Mouse (Mus musculus): ENCODE results near the gene Sub1.
A peak's percentile ranks its signal among the peaks of the same experiment; 100 is the strongest.

Sub1 gene

DNA sequence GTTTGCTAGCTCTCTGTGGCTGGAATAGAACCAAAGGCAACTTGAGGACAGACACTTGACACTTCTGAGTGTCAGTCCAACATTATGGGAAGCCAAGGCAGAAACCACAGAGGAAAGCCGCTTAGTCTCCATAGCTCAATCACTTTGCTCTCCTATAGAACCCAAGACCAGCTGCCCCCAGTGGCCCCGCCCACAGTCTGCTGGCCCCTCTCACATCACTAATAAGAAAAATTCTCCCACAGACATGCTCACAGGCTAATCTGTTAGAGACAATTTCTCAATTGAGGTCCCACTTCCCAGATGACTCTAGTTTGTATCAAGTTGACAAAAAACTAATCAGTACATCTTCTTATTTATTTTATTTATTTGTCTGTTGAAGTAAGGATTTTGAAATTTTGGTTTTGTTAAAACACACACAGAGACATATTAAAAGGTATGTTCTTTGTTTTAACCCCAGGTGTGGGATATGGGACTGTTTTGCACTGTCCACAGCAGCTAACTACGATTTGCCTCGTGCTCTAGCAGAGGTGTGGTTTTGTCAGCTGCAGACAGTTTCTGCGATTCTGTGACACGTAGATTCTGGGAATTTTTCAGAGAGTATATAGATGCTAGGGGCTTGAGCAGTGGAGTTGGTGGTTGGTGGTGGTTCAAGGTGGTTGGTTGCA is 16.9 kb upstream of the Sub1 start:
- DNase-seq (ENCODE audit: low spot score), result no peak

DNA sequence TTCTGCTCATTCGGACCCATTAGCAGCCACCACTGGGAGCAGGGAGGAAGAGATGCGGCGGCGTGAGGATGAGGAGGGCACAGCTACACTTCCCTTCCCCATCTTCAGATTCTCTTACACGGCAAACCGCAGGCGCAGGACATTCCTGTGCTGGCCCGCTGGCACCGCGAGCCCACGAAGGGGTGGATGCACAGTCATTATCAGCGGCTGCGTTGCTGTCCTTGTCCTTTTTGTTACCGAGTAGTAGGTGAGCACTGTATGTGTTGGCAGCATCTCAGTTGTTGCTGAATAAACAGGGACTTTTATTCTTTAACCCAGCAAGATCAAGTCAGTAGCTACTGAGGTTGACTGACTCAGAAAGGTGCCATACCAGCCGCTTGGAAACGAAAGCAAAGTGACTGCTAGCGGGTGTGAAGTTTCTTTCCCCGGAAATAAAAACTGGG is 13.8 kb upstream of the Sub1 start:
- no peak for DNase-seq (ENCODE audit: low spot score)

DNA sequence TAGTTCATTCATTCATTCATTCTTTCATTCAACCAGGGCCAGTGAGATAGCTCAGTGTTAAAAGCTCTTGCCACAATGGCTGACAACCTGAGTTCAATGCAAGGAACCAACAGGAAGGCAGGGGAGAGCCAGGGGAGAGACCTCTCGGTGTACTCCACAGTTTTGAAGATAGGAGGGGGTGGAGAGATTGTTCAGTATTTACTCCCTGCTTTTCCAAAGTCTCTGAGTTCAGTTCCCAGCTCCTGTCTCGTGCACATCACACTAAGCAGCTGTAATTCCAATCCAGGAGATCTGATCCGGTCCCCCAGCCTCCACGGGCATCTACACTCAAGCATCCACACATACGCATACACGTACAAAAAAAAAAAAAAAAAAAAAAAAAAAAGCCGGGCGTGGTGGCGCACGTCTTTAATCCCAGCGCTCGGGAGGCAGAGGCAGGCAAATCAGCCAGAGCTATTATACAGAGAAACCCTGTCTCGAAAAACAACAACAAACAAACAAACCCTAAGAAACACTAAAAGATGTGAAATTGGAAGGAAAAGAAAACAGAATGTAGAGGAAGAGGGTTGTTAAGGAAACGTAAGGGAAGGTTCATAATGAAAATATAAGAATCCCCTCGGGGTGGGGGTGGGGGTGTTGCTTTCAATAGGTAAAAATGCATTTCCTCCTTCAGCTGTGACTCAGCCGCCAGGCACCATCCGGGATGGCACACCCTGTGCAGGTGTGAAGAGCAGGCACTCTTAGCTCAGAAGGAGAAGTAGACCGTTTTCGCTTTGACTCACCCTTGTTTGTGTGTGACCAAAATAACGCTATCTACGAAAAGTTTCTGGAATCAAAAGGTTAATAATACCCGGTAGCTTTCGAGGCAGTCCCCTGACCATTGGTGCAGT is 13.2 kb upstream of the Sub1 start:
- peak; percentile 49 for DNase-seq (ENCODE audit: low spot score)

DNA sequence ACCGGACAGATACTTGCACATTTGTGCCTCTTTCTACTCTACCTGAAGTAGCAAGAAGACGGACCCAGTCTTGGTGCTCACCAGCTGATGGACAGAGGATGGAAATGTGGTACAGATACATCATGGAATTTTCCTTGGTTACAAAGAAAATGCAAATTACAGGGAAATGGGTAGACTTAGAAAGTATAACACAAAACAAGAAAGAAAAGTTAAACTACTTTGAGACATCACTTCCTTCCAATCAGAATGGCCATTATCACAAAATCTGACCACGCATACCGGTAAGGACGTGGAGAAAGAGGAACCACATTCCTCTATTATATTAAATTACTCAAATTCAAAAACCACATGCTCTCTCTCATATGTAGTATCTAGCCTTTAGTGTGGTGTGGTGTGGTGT is 12.1 kb upstream of the Sub1 start:
- DNase-seq (ENCODE audit: low spot score), result no peak

DNA sequence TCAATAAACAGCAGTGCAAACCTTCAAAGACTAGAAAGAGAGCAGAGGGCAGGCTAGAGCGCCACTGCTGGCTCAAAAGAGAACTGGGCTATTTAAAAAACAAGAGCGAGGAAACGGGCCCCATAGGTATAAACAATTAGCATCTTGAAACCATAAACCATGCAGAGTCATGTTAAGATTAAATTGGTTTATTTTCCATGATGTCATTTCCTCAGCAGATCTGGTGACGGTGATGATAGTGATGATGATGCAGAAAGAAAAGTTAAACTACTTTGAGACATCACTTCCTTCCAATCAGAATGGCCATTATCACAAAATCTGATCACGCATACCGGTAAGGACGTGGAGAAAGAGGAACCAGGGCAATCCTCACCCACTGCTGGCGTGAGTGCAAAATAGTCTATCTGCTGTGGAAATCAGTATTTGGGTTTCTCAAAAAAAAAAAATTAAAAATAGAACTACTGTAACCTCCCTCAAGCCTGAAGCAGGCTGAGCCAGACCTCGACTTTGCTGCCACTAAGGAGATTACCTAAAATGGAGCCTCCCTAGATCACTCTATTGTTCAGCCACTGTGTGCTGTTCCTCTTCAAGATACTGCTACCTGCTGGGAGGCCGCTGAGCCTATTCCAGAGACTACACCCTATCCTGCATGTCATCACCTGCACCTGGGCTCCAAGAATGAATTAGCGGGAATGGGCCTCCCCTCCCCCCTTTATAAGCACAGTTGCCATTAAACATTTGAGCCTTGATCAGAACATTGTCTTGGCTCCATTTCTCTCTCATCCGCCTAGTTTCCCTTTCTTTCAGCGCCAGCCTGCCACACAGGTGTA is 11.4 kb upstream of the Sub1 start:
- no peak for DNase-seq (ENCODE audit: low spot score)

DNA sequence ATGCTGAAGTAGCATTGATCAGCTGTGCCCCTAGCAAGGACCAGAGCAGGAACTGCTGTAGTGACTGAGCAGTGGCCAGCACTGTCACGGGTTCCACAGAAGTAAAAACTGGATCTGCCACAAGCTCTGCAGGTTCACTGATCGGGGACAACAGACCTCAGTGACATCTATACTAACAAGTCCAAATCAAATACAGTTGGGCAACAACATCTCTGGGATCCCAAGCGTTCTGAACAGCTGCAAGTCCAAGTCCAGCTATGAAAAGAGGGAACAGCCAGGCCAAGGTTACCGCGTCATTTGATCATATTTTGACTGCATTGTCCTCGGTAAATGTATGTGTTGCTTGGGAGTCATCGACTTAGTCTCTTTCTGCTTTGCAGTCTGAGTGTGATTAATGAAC is 10.6 kb upstream of the Sub1 start:
- no peak for DNase-seq (ENCODE audit: low spot score)

DNA sequence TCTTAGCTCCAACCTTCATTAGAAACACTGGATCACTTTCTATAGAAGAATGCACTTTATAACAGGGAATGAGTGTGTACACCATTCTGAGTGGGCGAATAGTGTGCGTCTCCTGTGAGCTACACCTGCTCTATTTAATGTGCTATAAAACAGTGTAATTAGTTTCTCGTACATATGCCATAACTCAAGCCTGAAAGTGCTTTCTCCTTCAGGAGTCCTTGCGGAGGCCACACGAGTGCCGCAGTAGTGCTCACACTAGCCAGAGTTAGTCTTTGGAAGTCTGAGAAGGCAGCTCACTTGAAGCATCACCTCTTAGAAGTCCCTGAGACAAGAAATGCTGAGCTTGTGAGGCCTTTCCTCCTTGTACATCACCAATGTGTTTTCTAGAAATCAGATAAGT is 9.4 kb upstream of the Sub1 start:
- DNase-seq (ENCODE audit: low spot score), result no peak

DNA sequence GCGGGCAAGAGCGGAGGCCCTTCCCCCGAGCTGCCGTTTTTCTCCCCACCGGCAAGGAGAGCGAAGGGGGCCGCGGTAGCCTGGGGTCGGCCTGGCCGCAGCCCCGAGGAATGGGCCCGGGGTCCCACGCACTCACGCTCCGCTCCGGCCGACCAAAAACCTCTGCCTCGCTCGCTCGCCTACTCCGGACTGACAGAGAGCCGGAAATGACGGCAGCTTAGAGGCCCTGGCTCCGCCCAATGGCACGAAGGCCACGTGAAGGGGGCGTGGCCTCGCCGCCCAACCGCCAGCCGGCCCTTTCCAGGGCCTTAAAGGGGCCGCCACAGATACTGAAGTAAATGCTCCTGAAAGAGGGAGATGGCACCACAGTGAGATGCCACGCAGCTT is 975 bp downstream of the Sub1 start:
- DNase-seq (ENCODE audit: low spot score), result peak; percentile 85

DNA sequence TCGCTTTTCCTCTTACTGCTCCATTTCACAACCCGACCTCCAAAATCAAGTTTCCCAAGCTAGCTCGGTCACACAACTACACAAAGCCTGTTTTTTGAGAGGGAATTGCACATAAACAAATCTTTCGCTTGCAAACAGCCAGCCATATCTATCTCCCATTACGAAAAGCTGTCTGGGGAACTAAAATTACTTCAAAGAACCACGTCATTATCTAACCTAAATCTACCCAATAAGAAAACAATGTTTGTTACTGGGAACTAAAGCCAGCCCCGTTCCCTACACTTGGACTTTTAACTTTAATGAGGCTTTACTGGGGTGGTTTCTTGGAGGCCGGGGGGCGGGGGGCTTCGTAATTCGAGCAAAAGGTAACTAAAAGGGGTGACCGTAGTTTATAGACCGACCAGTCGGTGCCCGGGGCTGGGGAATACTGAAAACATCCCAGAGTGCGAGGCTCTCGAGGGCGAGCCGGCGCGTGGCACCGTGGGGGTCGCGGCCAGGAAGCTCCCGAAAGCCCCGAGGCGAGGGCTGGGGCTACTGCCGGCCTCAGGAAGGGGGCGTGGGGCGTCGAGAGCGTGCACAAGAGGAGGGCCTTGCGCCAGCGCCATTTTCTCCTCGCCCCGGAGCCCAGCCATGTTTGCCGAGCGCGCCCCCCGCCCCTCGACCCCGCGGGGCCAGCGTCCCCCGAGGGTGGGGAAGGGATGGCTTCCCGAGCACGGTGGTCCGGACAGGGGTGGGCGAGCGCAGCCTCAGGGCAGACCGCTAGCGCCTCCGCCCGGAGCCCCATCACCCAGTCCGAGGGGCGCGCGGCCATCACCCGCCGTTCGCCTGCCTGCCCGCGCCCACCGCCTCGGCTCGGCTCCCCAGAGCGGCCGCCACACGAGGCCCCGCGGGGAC is 1.6 kb downstream of the Sub1 start:
- DNase-seq (ENCODE audit: low spot score), result peak; percentile 22

DNA sequence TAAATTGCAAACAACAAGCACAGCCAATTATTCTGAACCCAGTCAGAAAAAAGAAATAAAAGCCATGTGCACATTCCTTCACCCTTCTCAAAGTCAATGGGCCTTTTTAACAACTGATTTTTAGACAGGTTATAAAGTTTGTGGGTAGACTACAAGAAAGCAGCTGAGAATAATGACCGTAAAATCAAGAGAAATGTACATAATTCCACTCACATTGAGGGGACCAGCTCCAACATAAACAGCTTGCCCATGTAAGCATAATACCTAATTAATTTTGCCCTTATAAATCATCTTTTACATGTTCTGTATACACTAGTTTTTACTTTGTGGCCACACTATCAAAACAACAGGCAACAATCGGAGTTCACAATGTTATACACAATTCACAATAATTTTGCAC is 2.8 kb downstream of the Sub1 start:
- no peak for DNase-seq (ENCODE audit: low spot score)

DNA sequence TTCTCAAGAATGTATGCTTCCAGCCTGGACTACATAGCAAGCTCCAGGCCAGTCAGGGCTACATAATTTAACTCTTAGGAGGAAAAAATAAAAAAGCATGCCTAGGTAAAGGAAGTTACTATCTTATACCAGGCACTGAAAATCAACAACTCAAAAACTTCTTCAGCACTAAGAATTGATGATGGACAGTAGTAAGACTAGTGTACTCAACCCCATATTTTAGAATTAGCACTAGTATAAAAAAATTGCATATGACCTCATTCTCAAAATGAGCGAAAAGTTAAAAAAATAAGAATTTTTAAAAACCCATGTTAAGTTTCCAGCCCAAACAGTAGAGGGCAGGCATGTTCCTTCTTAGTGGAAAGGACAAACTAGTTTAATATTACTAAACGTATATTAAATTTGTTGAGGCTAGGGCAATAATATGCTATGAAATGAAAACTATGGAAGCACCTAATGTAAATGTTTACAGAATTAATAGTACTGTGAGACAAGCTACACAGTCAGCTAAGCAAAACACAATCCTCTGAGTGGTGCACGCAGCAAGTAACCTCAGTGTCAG is 5.2 kb downstream of the Sub1 start:
- no peak for DNase-seq (ENCODE audit: low spot score)

DNA sequence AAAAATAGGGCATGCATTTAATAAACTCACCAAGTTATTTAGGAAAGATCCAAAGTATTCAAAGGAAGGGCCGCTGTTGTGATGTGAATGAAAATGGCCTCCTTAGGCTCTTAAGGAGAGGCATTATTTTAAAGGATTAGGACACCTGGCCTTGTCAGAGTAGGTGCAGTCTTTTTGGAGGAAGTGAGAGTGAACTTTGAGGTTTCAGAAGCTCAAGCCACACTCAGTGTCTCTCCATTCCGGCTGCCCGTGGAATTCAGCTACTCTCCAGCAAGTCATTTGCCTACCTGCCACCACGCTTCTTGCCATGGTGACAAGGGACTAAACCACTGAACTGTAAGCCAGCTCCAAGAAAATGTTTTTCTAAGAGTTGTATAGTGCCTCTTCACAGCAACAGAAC is 8.2 kb downstream of the Sub1 start:
- DNase-seq (ENCODE audit: low spot score), result no peak

DNA sequence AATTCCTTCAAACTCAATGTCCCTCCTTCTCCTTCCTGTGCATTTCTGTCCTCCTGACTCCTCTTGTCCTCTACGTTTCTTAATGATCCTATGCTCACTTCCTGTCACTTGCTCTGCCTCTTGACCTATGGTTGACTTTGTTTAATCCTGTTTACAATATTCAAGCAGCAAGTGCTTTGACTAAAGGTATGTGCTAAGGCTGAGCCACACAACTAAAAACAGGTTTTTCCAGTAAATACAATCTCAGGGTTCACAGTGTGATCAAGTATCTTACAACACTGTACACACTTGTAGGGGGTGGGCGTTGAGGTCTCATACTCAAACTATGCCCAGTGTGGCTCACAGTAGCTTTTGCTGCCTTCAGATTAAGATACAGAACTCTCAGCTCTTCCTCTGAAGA is 8.9 kb downstream of the Sub1 start:
- no peak for DNase-seq (ENCODE audit: low spot score)

DNA sequence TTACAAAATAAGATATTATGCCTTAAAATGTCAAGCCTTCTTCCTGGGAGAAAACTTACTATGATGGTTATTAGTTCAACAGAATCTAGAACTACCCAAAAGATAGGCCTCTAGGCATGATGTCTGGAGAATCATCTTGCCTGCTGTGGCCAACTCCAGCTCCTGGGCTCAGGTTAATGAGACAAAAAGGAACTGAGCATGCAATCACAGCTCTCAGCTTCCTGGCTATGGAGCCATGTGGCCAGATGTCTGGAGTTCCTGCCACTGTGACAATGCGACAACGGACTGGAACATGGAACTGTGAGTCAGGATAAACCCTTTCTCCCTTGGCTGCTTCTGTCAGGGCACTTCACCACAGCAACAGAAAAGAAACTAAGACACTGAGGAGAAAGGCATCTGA is 14.8 kb downstream of the Sub1 start:
- DNase-seq (ENCODE audit: low spot score), result no peak

DNA sequence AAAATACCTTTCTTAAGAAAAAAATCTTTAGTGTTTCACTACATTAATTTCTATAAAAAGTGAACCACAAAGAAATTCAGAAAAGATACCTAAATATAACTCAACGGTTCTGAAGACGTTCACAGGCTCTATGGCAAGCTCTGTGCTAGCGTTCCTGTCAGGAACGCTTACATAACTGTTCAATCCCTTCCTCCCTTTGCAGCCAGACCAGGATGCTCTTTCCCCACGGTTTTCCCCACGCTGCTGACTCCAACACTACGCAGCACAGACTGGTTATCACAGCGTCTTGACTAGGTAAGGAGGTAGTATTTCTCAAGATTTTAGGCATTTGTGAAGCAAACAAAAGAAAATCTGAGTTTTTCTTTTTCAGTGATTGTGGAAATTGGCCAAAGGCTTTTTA is 15.3 kb downstream of the Sub1 start:
- DNase-seq (ENCODE audit: low spot score), result no peak

DNA sequence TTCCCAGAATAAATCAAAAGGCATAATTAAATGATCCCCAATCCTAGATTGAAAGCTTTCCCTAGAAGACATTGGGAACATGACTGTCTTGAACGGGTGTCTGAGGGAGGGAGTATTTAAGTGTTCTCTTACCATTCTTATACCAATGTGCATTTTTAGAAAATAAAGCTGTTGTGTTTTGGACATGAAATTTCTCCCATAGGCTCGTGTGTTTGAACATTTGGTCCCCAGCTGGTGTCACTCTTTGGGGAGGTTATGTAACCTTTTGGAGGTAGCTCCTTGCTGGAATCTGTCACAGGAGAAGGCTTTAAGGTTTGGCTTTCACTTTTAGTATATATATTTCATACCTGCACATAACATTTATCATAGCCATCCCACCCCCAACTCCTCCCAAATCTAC is 18.6 kb downstream of the Sub1 start:
- DNase-seq (ENCODE audit: low spot score), result no peak

DNA sequence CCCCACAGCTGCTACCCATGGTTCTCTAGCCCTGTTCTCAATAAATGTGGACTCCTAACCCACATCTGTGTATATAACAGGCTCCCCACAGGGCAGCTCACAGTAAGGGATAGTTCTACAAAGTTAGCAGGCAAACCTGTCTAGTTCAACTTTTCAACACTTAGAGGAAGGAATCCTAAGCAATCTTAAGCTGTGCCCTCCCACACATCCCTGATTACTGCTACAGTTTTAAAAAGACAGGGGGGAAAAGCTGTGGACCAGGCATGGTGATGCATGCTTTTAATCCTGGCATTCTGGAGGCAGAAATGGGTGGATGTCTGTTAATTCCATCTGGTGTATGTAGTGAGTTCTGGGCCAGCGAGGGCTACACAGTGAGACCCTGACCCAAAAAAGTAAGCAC is 19.7 kb downstream of the Sub1 start:
- no peak for DNase-seq (ENCODE audit: low spot score)

DNA sequence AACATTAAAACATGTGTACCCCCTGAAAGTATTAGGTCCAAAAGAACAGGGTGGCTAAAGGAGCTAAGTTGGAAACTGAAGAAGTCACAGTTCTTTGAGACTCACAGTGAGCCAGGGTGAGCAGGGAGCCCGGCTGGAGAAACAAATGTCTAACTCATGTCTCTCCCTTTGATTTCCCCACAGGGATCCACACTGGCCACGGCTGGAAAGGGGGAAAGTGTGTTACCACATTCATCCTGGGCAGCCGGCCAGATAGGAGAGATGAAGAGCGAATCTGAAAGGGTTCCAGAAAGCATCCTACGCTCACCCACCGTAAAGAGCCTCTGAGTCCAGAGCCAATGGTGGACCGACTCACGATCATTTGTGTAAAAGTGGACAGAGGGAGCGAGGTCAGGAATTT is 20.9 kb downstream of the Sub1 start:
- DNase-seq (ENCODE audit: low spot score), result no peak

DNA sequence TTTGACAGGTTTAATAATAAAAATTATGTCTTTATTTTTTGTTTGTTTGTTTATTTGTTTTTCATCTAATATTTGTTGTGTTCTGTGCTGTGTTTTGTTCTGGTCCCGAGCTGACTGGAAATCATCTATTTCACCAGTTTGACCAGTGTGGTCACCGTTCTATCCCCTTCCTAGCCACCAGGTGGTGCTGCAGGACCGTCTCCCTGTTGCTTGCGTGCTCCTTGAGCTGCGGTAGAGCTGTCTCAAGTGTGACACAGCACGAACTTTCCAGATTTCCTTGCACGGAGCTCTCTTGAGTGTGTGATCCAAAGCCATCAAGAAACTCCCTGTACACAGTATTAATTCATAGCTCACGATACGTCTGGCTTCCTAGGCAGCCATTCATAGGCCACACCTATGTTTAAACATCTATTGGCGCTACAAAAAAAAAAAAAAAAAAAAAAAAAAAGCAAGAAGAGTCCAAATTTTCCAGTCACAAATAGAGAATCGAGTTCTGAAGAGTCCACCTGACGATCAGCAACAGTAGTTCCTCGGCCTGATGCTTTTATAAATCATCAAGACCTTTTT is 24.8 kb downstream of the Sub1 start:
- DNase-seq (ENCODE audit: low spot score), result peak; percentile 56

DNA sequence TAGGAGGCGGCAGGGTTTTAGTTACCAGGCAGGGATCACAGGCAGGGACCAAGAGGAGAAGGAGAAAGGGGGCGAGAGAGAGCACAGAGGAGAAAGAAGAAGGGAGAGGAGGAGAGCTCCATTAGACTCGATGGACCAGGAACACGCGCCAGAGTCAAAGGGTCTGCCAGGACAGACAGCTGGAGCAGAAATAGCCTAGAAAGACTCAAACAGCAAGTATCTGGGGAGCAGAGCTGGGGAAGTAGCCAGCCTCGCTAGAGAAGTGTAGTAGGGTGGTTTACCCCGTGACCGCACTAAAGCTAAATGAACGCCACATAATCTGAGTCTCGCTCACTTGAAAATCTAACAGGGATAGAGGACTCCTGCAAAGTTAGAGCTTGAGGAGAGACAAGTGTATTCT is 26.2 kb downstream of the Sub1 start:
- DNase-seq (ENCODE audit: low spot score), result no peak

DNA sequence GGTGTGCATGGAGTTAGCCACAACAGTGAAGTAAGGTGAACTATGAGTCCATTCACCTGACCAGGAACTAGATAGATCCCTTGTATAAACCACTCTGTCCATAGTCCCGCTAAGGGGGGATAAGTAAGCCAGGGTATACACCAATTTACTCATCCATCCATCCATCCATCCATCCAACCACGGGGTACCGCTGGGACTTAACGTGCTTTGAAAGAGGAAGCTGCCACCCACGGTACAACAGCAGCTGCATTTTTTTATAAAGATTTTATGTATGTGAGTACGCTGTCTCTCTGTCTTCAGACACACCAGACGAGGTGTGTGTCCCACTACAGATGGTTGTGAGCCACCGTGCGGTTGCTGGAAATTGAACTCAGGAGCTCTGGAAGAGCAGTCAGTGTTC is 27.9 kb downstream of the Sub1 start:
- no peak for DNase-seq (ENCODE audit: low spot score)

All from spleen, adult 12 weeks (tissue).